Mouse (Mus musculus): ENCODE measurements around the gene Xab2. TPM values are rescaled to one million over a fixed set of nuclear protein-coding genes. Genes with fewer than 3 reads are reported as not detected.

The Xab2 gene
- total and polyA plus RNA-seq, 3 experiments = 34.8 to 40.7 (median 36.8) TPM

Other genes starting within 250 kb of the Xab2 start
- 10 to 100 TPM; 28.1 to 36.1 TPM for gene Arhgef18, start 228.3 kb downstream of the Xab2 start, total RNA-seq (2021)
- 43.2 and 48.4 TPM in 2 replicates for gene Arhgef18, start 228.3 kb downstream of the Xab2 start, polyA plus RNA-seq (2012; rRNA removed)
- gene Pex11g, start 153.6 kb downstream of the Xab2 start, total RNA-seq (2021) = 10 to 100 TPM; 10.4 TPM
- gene Pex11g, start 153.6 kb downstream of the Xab2 start, polyA plus RNA-seq (2012; rRNA removed) = 11.8 and 16.9 TPM in 2 replicates
- under 1 TPM in 1 of 2 experiments, not detected in 1; 0.17 TPM for gene Tex45, start 150.5 kb downstream of the Xab2 start, total RNA-seq (2021)
- gene Tex45, start 150.5 kb downstream of the Xab2 start, polyA plus RNA-seq (2012; rRNA removed) = 0.16 and 0.17 TPM in 2 replicates
- 10 to 100 TPM; 22.5 to 23.2 TPM for gene Zfp358, start 128.2 kb downstream of the Xab2 start, total RNA-seq (2021)
- gene Zfp358, start 128.2 kb downstream of the Xab2 start, polyA plus RNA-seq (2012; rRNA removed) = 80.1 and 81.3 TPM in 2 replicates
- 10 to 100 TPM; 42.5 to 45.0 TPM for gene Mcoln1, start 120.9 kb downstream of the Xab2 start, total RNA-seq (2021)
- 1,409 and 1,463 TPM in 2 replicates for gene Mcoln1, start 120.9 kb downstream of the Xab2 start, polyA plus RNA-seq (2012; rRNA removed)
- 10 to 100 TPM; 35.2 to 38.8 TPM for gene Pnpla6, start 105.9 kb downstream of the Xab2 start, total RNA-seq (2021)
- gene Pnpla6, start 105.9 kb downstream of the Xab2 start, polyA plus RNA-seq (2012; rRNA removed) = 48.3 and 54.6 TPM in 2 replicates
- not detected for gene C330021F23Rik, start 53.3 kb downstream of the Xab2 start, total RNA-seq (2021)
- 0.11 TPM in 1 of 2 replicates, not detected in the other for gene C330021F23Rik, start 53.3 kb downstream of the Xab2 start, polyA plus RNA-seq (2012; rRNA removed)
- 10 to 100 TPM in 1 of 2 experiments, 1 to 10 TPM in 1; 5.2 to 13.3 TPM for gene Camsap3, start 34.0 kb downstream of the Xab2 start, total RNA-seq (2021)
- 6.4 and 7.4 TPM in 2 replicates for gene Camsap3, start 34.0 kb downstream of the Xab2 start, polyA plus RNA-seq (2012; rRNA removed)
- gene Pet100, start 232 bp upstream of the Xab2 start, total RNA-seq (2021) = 100 to 1,000 TPM; 153 to 159 TPM
- gene Pet100, start 232 bp upstream of the Xab2 start, polyA plus RNA-seq (2012; rRNA removed) = 1.7 and 2.2 TPM in 2 replicates
- not detected for gene Pcp2, start 4.2 kb upstream of the Xab2 start, total RNA-seq (2021)
- gene Pcp2, start 4.2 kb upstream of the Xab2 start, polyA plus RNA-seq (2012; rRNA removed) = not detected in 2 replicates
- 100 to 1,000 TPM in 1 of 2 experiments, 10 to 100 TPM in 1; 72.1 to 131 TPM for gene Stxbp2, start 9.6 kb upstream of the Xab2 start, total RNA-seq (2021)
- 106 and 141 TPM in 2 replicates for gene Stxbp2, start 9.6 kb upstream of the Xab2 start, polyA plus RNA-seq (2012; rRNA removed)
- gene Retn, start 34.5 kb upstream of the Xab2 start, total RNA-seq (2021) = 100 to 1,000 TPM; 165 to 223 TPM
- 59.9 and 96.4 TPM in 2 replicates for gene Retn, start 34.5 kb upstream of the Xab2 start, polyA plus RNA-seq (2012; rRNA removed)
- gene Mcemp1, start 44.4 kb upstream of the Xab2 start, total RNA-seq (2021) = under 1 TPM in 1 of 2 experiments, not detected in 1; 0.49 TPM
- not detected in 2 replicates for gene Mcemp1, start 44.4 kb upstream of the Xab2 start, polyA plus RNA-seq (2012; rRNA removed)
- gene Fcor, start 51.0 kb upstream of the Xab2 start, total RNA-seq (2021) = 10 to 100 TPM; 59.0 to 69.8 TPM
- gene Fcor, start 51.0 kb upstream of the Xab2 start, polyA plus RNA-seq (2012; rRNA removed) = 18.3 and 18.8 TPM in 2 replicates
- gene Trappc5, start 55.0 kb upstream of the Xab2 start, total RNA-seq (2021) = 10 to 100 TPM; 19.3 to 19.6 TPM
- gene Trappc5, start 55.0 kb upstream of the Xab2 start, polyA plus RNA-seq (2012; rRNA removed) = 29.7 and 35.8 TPM in 2 replicates
- under 1 TPM in 1 of 2 experiments, not detected in 1; 0.41 TPM for gene Fcer2a, start 72.9 kb upstream of the Xab2 start, total RNA-seq (2021)
- gene Fcer2a, start 72.9 kb upstream of the Xab2 start, polyA plus RNA-seq (2012; rRNA removed) = 0.07 and 0.26 TPM in 2 replicates
- gene Clec4g, start 99.3 kb upstream of the Xab2 start, total RNA-seq (2021) = under 1 TPM in 1 of 2 experiments, not detected in 1; 0.24 TPM
- gene Clec4g, start 99.3 kb upstream of the Xab2 start, polyA plus RNA-seq (2012; rRNA removed) = 0.08 TPM in 1 of 2 replicates, not detected in the other
- gene Cd209a, start 127.7 kb upstream of the Xab2 start, total RNA-seq (2021) = under 1 TPM; 0.90 to 0.92 TPM
- 0.19 TPM in 1 of 2 replicates, not detected in the other for gene Cd209a, start 127.7 kb upstream of the Xab2 start, polyA plus RNA-seq (2012; rRNA removed)
- not detected for gene Cd209e, start 233.0 kb upstream of the Xab2 start, total RNA-seq (2021)
- not detected in 2 replicates for gene Cd209e, start 233.0 kb upstream of the Xab2 start, polyA plus RNA-seq (2012; rRNA removed)